Mouse (Mus musculus): ENCODE data around the gene Emx2. TPM values are rescaled to one million over a fixed set of nuclear protein-coding genes. Genes with fewer than 3 reads are reported as not detected.

Gene Emx2
- polyA plus RNA-seq, 2 experiments from 2014 or later: not detected

Other genes starting within 250 kb of the Emx2 start
- gene Kcnk18, start 239.2 kb upstream of the Emx2 start, polyA plus RNA-seq (2017; shearing (Covaris generic)): not detected
- 10 to 100 TPM; 21.1 to 28.6 TPM for gene Slc18a2, start 197.5 kb upstream of the Emx2 start, polyA plus RNA-seq (2017; shearing (Covaris generic))
- 100 to 1,000 TPM in 1 of 2 experiments, 10 to 100 TPM in 1; 76.5 to 637 TPM for gene Rps12-ps3, start 136.1 kb upstream of the Emx2 start, polyA plus RNA-seq (2017; shearing (Covaris generic))
- 10 to 100 TPM in 1 of 2 experiments, 1 to 10 TPM in 1; 6.2 to 10.1 TPM for gene Pdzd8, start 112.6 kb upstream of the Emx2 start, polyA plus RNA-seq (2017; shearing (Covaris generic))

Data from CD4-positive, CD25-positive, alpha-beta regulatory T cell, adult 4 months (primary cell).